Mouse (Mus musculus): Measurements from ENCODE around the gene Bbx.

The Bbx gene

GRCm38 (mm10) chr16:50241604-50242003 lies 190.6 kb downstream of the Bbx start:
- no peak for DNase-seq (ENCODE audit: low spot score in 2 of 2)

DNA sequence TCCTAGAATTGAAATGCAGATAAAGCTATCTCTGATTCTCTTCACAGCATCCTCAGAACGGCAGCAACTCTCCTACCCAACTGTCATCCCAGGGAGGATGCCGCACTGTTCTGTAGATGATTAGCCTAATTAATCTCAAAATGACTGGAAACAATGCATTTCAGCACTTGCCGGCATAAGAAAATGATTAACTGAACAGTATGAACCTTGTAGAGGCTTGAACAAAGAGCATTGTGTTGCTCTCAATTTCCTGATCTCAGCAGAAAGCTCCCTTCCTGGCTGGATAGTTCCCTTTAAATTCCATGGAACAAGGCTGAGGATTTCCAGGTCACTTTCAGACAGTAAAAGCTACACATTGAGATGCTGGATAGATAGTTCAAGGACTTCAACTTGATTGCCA lies 197.0 kb downstream of the Bbx start:
- no peak for DNase-seq (ENCODE audit: low spot score in 2 of 2)

DNA sequence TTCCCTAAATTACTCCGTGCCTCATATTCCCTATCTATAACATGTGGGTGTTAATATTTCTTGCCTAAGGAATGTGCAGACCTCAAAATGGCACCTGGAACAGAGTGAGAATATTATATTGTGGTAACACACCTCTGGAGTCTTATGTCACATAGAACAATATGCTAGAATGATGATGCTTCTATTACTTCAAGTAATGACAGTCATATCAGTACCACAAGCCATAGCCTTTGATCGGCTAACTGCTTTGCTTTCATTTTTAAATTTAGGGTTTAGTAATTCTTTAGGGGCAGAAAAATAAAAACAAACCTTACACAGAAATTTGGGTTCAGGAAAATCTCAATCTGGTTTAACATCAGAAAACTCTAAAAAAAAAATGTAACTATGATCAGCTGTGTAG lies 201.6 kb downstream of the Bbx start:
- no peak for DNase-seq (ENCODE audit: low spot score in 2 of 2)

DNA sequence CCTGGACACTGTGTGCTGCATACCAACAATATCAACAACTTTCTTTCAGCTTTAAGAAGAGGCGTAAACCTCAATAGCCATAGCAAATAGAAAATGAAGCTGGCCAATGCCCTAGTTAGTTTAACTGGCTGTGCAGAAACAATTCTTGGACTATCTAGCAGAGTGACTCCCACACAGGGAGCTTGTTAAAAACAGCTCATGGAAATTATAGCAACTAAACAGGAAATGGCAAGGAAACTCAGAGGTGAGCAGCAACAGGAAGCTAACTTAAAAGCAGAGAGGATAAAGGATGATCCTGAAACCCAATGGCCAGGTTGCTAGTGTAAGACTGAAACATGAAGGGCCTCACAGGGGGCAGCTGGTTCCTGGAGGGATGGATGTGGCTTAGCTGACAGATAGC lies 203.4 kb downstream of the Bbx start:
- DNase-seq (ENCODE audit: low spot score in 2 of 2): no peak

DNA sequence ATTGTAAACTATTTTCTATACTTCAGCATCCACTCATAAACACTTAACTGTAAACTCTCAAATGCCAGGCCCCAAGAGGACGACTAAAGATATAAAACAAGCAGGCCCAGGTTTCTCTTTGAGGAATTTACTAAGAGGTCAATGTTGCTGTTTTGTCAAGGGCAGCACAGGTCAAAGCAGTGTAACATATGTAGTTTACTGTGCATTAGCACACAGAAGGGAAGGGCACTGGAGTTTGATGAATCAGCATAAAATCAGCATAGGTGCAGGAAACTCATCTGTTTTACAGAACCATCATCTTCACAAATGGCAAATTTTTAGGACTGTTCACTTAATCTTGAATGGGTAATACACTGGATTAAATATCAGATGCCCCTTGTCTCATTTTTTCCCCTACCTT lies 205.9 kb downstream of the Bbx start:
- no peak for DNase-seq (ENCODE audit: low spot score in 2 of 2)

GRCm38 (mm10) chr16:50224946-50225345 lies 207.2 kb downstream of the Bbx start:
- DNase-seq (ENCODE audit: low spot score in 2 of 2): no peak

DNA sequence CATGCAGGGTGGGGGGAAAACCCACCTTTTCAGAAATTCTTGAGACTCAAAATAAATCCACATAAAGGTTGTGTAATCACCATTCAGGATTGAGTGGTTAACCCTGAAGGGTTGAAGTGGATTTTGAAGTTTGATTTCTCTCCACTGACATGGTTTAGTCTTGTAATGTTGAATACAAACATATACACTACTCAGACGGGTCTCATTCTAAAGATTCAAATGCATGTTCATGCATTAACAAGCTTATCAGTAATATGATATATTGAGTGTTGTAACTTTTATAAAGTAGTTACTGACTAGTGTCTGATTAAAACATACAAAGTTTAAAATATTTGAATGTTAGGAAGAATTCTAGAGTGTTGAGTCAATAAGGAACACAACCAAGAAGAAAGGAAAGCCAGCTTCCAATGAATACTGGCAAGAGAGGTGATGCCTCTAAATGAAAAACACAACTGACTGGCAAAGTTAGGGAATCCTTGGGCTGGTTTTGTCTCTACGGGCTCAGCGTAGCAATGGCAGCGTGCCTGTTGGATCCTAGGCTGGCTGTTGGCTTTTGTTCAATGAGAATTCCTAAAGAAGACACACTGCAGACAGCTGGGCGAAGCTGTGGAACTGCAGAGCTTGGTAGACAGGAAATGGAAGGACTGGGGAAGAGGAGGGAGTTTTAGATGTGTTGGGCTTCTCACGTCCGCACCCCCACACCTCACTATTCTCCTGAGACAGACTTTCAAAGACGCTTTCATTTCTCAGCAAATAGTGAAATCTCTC lies 211.3 kb downstream of the Bbx start:
- DNase-seq (ENCODE audit: low spot score in 2 of 2): peak in 1 of 2 experiments; percentile 36

DNA sequence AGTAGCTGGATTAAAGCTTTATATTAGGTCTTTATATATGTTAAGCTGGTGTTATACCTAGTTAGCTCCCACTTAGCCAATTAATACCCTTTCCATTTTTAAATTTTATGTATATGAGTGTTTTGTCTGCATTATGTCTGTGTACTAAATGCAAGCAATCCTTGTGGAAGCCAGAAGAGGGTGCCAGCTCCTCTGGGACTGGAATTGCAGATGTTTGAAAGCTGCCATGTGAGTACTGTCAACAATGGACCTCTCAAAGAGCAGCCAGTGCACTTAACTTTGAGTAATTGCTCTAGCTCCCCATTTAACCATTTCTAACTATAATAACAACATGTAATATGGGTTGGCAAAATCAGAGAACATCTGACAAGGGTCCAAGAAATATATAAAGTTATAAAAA lies 215.1 kb downstream of the Bbx start:
- DNase-seq (ENCODE audit: low spot score in 2 of 2): no peak

DNA sequence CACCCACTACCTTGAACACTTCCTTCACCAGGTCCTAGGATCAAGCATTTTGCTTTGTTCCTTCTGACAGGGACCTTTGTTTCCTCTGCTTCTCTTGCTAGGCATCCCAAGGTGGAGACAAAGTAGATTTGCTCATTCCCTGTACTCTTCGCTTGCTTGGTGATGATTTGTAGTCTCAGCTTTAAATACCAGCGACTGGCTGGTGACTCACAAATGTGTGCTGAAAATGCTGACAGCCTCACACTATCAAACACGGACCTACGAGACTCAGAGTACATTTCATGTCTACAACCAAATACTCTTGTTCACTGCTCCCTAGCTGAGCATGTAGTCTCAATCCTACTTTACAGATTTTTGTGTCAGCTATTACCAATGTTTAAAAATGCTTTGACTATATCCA lies 220.5 kb downstream of the Bbx start:
- peak in 1 of 2 experiments; percentile 19 for DNase-seq (ENCODE audit: low spot score in 2 of 2)

DNA sequence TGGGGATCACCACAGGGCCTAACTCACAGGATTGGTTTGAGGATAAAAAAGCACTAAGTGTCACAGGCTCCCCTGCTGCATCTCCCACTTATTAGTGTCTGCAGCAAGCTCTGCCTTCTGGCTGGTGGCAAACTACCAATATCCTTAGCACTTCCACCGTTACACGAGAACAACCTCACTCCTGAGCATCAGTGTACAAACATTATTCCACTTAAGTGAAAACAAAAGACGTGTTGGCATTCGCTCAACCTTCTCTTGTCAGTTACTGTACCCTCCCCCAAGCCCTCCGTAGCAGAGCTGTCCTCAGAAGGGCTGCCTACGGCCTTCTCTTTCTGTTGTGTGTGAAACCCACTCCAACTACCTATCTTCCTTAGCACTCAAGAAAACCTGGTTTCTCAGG lies 221.0 kb downstream of the Bbx start:
- DNase-seq (ENCODE audit: low spot score in 2 of 2): no peak

DNA sequence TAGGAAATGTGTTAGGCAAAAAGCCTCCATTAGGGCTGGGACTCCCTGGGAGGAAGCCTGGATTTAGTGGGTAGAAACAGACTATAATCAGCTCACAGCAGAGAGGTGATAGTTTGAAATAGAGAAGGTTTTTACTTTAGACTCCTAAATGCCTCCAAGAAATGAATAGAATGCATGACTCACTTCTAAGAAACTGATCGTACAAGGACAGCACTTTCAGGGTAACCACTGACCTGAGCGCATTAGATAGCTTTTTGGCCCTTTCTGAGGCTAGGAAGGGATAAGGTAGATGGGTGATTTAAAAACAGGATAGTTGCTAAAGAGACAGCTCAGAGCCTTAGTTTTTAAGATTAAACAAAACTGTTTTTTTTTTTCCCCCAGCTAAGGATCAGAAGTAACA lies 221.4 kb downstream of the Bbx start:
- no peak for DNase-seq (ENCODE audit: low spot score in 2 of 2)

DNA sequence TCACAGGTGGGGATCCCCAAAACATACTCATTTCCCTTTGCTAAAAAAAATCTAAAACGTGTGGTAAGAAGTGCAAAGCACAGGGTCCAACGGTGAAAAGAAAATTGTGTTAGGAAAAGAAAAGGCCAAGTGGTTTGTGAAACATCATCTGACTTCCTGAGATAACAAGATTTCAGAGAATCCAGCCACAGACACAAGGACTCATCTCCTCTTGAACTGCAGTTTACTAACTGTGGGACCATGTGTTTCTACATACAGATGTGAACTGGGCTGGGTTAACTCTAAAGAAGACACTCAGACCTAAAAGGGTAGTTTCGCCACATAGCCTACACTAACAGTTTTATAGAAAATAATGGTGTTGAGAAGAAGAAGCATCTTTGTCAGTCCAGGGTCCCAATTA lies 227.2 kb downstream of the Bbx start:
- no peak for DNase-seq (ENCODE audit: low spot score in 2 of 2)

DNA sequence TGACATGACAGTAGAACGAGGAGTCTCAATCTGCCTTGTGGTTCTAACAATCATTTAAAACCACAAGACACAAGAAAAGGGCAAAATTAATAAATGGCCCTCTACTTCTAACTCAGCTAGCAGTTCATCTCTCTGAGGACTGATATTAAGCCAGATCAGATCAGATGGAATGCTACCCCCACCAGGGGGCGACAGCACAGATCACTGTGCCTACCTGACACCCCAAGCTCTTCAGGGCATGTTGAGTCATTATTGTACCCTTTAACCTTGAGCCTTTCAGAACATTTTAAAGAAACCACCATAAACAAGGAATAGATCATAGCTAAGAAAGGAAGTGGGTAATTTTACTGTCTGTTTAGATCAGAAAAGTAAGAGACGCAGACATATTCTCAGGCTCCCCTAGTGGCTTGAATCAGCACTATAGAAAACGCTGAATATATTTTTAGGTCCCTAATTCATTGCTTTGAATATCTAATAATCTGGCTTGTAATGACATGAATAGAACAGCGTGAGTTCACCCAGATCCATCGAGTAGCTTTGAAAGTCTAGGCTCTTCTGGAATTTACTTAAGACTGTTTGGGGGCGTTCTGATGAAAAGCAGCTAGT lies 230.5 kb downstream of the Bbx start:
- DNase-seq (ENCODE audit: low spot score in 2 of 2): no peak

- no peak for DNase-seq (ENCODE audit: low spot score in 2 of 2)
These were observed 232.0 kb downstream of the Bbx start for GRCm38 (mm10) chr16:50200214-50200613.

GRCm38 (mm10) chr16:50196118-50196517 lies 236.1 kb downstream of the Bbx start:
- DNase-seq (ENCODE audit: low spot score in 2 of 2): no peak

- no peak for DNase-seq (ENCODE audit: low spot score in 2 of 2)
These were observed 239.6 kb downstream of the Bbx start for GRCm38 (mm10) chr16:50192626-50193025.

DNA sequence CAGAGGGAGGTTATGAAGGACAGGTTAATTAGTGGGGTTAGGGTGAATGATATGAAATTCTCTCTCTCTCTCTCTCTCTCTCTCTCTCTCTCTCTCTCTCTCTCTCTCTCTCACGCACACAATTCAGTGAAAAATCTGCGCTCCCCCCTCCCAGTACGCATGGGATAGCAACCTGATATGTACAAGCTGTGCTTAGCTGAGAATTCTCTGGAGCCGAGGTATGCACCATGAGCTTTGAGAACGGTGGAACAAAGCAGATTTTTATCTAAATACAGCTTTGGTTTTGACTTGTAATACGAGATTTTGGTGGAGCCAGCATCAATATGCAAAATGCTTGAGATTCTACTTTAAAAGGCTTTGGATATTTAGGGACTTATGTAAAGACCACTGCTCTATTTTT lies 243.1 kb downstream of the Bbx start:
- no peak for DNase-seq (ENCODE audit: low spot score in 2 of 2)

DNA sequence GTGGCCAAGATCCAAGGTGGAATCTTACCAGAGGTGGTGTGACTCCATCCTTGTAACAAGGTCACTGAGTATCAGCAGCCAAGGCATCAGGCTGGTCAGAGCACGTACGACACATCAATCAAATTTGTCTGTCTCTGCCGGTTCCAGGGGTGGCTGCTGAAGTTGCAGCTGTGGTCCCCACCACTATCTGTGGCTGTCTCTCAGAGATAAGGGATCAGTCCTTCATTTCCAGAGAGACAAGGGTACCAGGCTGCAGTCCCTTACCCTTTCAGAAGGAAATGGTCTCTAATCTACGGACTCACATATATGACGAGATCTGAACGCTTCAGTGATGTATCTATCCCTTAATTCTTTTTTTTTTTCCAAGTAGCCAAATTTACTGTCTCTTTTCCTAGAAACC lies 245.6 kb downstream of the Bbx start:
- DNase-seq (ENCODE audit: low spot score in 2 of 2): no peak

- DNase-seq (ENCODE audit: low spot score in 2 of 2): peak in 1 of 2 experiments; percentile 11
These were observed 247.1 kb downstream of the Bbx start for GRCm38 (mm10) chr16:50185041-50185440.

GRCm38 (mm10) chr16:50182988-50183387 lies 249.2 kb downstream of the Bbx start:
- no peak for DNase-seq (ENCODE audit: low spot score in 2 of 2)

DNA sequence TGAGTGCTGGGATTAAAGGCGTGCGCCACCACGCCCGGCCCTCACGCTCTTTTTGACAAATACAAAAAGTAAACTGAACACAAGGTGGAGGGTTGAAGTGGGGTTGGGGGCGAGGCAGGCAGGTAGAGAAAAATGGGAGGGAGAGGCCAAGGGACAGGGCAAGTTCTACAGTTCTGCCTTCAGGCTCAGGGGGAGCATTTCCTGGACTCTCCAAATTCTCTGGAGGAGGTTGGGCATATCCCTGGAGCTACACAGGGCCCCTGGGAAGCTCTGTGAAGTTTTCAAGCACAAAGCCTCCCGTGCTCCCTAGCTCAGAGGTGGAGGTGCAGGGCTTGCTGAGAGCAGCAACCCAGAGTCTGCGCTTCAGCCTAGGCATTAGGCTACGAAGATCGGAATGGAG lies 249.6 kb downstream of the Bbx start:
- DNase-seq (ENCODE audit: low spot score in 2 of 2): no peak

DNA sequence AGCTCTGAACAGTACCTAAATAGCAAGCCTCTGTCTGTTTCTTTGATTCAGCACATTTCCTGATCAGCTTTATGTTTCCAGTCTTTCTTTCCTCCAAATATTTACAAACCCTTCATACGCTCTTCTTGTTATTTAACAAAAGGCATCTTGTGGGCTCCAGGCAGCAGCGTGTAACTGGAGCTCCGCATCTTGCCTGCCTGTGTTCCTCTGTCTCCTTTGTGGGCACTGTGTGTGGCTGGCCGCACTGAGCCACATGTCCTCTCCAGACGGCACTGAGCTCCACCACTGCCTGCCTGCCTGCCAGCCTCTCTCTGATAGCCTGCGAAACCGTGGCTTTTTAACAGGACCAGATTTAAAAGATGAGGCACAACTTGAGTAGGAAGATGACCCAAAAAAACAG lies 259.4 kb downstream of the Bbx start:
- DNase-seq (ENCODE audit: low spot score in 2 of 2): no peak

DNA sequence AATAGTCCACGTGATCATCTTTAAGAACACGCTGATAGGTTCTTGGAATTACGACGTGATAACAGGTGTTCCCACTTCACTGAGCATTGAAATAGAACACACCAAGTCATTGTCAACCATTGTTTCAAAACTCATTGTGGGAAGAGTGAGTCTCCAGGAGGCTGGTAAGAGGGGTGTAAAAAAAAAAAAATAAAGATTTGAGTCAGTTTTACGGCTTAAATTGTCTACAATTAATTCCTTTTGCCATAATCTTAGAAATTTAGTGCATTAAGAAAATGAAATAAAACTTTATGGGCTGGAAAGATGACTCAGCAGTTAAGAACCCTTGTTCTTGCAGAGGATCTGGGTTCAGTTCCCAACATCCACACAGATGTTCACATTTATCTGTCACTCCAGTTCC lies 261.4 kb downstream of the Bbx start:
- DNase-seq (ENCODE audit: low spot score in 2 of 2): no peak

DNA sequence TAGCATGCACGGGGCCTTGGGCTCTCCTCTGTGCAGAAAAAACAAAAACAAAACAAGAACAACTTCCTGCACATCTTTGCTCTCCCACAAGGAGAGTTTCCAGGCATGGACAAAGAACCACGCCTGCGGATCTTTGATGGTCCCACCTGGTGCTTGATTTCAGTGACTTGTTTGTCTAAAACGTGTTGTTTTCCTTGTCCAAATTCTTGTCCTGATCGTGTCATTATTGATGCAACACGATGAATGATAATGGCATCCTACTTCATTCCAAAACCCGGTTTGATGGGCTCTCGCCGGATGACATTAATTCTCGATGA lies 264.2 kb downstream of the Bbx start:
- no peak for DNase-seq (ENCODE audit: low spot score in 2 of 2)
